Mouse (Mus musculus) G1E-ER4 (cell line): Measurements from ENCODE around the gene Fadd. TPM values are rescaled to one million over a fixed set of nuclear protein-coding genes. Genes with fewer than 3 reads are reported as not detected.

ENCODE experiments used
- GATA1 ChIP-seq: IDR thresholded peaks from one replicate; pipeline ENCODE4 v1.8.0; 2012; ENCODE audit warnings: low read length, inconsistent platforms
- polyA plus RNA-seq: library from polyadenylated mRNA; stranded (reverse); fragments of >175 nt; gene quantifications from 2 replicates; pipeline ENCODE4 v1.2.3, GENCODE M21; 2012

The Fadd gene
- polyA plus RNA-seq, 1 experiment = 6.4 TPM

DNA sequence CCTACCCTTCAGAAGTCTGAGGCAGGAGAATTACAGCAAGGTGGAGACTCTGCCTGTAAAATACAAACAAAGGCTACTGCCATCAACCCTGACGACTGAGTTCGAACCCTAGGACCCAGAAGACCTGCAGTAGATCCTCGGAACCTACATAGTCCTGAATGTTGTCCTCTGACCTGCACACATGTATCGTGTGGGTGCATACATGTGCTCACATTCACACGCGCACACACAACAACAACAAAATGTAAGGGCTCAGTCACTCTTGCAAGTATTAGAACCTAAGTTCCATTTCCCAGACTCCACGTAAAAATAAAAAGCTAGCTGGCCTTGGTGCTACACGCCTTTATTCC lies 28.2 kb downstream of the Fadd start:
- TF ChIP-seq GATA1 = no peak

- TF ChIP-seq GATA1 = no peak
These were observed 28.8 kb downstream of the Fadd start, which contains the start of gene Ppfia1 for GRCm38 (mm10) chr7:144553237-144554122. Gene Ppfia1, minus strand, starts transcription at chr7:144553729.

DNA sequence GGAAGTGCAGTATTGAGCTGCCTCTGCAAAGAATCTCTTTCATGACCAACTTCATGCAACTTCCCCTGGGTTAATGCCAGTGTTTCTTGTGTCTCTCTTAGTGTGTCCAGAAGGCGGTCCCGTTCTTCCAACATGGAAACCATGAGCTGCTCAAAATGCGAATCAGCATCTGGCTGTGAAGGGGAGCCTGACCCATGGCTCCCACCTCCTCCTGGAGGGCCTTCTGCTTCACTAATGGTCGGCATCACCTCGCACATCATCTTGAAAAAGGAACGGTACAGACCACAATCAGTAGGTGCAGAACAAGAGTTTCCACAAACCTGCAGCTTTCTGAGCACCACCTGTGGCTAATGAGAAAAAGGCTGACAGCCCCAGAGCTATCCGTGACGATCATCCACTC lies 30.0 kb downstream of the Fadd start:
- no peak for TF ChIP-seq GATA1

DNA sequence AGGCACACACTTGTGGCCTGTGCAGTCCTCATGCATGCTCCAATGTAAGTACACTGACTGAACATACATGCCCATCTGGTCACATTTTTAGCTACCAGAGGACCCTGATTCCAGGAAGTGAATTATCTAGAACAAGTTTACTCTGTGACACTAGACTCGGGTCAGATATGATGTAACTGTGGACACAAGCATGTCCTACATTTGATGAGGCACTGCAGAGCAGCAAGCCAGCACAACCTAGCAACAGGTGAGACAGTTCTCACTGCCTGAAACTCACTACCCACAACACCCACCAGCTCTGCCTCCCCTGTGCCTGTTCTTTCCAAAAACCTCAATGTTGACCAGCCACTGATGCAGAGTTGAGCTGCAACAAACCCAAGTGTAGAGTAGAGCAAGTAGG lies 31.5 kb downstream of the Fadd start:
- TF ChIP-seq GATA1 = no peak

GRCm38 (mm10) chr7:144549904-144550566 lies 32.2 kb downstream of the Fadd start:
- no peak for TF ChIP-seq GATA1

GRCm38 (mm10) chr7:144545231-144545630 lies 37.0 kb downstream of the Fadd start:
- TF ChIP-seq GATA1 = no peak

GRCm38 (mm10) chr7:144541351-144541750 lies 40.9 kb downstream of the Fadd start:
- TF ChIP-seq GATA1 = no peak

GRCm38 (mm10) chr7:144539146-144539545 lies 43.1 kb downstream of the Fadd start:
- no peak for TF ChIP-seq GATA1

DNA sequence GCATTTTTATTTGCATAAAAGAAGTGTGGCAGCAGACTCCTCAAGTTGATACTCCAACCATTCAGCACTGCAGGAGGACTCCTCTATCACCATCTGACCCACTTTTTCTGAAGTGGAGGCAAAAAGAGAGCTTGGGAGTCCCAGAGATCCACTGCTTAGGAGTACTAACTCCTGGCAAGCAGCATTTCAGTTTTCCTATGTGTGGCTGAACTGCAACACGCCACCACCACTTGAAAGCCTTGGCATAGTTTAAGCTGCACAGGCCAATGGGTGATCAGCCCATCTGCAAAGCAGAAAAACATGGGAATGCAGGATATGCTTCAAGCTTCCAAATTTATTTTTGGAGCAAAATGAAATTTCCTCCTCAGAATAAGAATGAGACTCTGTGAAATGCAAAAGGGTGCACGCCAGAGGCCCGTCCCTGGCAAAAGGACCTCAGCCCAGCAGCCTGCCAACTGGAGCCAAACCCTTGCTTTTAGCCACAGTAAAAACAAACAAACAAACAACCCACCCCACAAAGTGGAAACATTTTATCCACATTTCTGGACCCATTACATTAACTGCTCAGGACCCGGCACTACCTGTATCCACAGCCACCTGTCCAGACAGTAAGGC lies 44.1 kb downstream of the Fadd start:
- TF ChIP-seq GATA1 = no peak

- no peak for TF ChIP-seq GATA1
These were observed 45.9 kb downstream of the Fadd start for GRCm38 (mm10) chr7:144536367-144536766.

DNA sequence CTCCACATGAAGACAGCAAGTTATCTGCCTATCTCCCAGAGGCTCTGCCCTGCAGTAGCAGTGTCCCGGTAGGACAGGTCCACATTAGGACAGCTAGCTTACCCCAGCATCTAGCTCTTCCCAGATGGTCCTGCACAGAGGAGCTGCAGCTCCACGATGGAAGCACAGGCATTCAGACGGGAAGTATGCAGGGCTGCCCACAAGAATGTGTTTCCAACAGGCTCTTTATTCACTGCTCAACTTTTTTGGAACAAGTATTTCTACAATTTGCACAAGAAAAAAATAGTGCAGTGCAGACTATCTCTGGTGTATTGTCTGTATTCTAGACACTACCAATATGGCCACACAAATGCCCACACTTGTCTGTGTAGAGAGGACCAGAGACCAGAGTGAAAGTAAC lies 47.5 kb downstream of the Fadd start:
- no peak for TF ChIP-seq GATA1

- TF ChIP-seq GATA1 = no peak
These were observed 50.5 kb downstream of the Fadd start for GRCm38 (mm10) chr7:144531585-144532378.

DNA sequence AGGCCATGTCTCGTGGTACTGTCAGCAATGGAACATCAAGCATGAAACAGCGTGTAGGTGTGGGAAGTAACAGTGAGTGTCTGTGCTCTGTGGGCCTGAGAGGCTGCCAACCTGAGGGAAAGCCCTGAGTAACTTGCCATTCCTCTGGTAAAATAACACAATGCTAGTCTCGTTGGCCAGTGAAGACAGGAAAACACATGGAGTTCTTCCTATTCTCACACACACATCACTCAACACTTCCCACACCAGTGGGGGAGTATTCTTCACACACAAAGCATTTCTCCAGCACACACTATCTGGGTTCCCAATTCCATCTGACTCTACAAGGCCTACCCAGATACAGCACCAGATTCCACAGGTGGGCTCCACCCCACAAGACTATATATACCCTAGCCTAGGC lies 52.4 kb downstream of the Fadd start:
- no peak for TF ChIP-seq GATA1

DNA sequence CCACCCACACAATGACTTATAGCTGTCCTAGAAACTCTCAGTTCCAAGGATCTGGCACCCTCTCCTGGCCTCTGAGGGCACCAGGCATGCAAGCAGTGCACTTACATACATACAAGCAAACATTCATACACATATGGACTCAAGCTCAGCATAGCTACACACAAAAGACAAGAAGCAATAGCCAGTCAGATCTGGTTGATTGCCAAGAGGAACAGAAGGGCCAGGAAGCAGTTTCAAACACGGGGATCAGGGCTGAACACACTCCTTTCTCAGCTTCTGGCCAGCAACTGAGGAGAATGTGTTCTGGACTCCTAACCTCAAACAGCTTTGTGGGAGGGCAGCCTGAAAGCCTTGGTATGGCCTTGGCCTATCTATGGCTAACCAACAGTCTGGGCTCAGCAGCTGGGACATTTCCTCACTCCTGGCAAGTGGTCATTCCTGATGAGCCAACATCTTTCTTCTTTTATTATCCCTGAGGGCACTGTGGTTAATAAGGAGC lies 54.5 kb downstream of the Fadd start:
- TF ChIP-seq GATA1 = no peak

Other genes starting within 250 kb of the Fadd start
- 310 and 385 TPM in 2 replicates for gene Cttn, start 111.5 kb downstream of the Fadd start, polyA plus RNA-seq
- gene Ppfia1, start 28.7 kb downstream of the Fadd start, polyA plus RNA-seq = 80.6 and 94.0 TPM in 2 replicates
- gene Ano1, start 169.5 kb upstream of the Fadd start, polyA plus RNA-seq = 0.79 and 1.7 TPM in 2 replicates